Mouse (Mus musculus) frontal cortex, adult (tissue): ENCODE results near the gene Lpar3.
A peak's percentile ranks its signal among the peaks of the same experiment; 100 is the strongest.

Experiments
- ATAC-seq: cut with Nextera tagmentation; 2 replicates; pipeline ENCODE4 v1.9.2; 2017; ENCODE audit warnings: mild to moderate bottlenecking, moderate library complexity, mixed read lengths; ENCODE audit not compliant: low TSS enrichment

Lpar3 gene

DNA sequence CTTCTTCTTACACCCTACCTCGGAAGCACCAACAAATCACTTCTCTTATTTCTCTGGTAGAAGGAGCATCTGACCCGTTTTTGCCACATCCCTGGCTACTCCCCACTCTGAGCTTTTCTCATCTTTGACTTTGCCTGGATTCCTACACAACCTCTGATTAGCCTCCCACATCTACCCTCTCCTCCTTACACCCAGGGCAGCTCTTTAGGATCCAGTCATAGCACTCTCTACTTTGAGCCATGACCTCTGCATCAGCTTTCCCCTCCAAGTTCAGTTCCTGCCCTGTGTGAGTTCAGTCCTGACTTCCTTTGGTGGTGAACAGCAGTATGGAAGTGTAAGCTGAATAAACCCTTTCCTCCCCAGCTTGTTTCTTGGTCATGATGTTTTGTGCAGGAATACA is 87.1 kb downstream of the Lpar3 start:
- no peak for ATAC-seq

DNA sequence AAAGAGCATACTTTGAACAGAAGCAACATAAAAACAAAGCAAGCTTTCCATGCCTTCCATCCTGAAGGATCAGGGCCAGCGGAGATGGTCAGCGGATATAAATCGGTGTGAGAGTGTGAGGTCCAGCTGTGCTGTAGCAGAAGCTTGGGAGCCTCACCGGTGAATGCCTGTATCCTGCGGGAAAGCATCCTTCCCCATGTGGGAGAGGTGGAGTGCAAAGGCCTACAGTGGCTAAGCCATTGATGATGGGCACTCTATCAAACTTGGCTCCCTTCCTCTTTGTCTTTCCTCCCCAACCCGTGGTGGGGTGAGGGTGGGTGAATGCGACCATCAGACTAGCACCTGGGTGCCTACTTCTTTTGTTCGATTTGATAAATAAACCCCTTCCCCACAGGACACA is 88.8 kb downstream of the Lpar3 start:
- ATAC-seq = no peak

DNA sequence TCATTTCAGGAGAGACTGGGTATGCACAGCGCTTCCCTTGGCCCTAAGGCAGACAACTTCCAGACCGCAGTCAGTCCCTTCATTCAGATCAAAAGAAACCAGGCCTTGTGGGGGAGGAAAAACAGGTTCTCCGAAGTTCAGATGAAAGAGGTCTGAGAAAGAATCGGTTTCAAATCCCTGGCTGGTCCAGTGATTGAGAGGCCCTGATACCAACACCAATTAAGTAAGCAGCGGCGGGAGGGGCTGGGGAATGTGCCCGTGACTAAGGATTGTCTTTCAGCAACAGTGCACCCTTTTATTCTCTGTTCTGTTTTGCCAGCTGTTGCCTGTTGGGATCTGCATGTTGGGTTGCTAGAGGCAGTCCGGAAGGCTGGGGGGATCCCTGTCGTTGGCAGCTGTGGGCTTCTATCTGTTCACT is 90.4 kb downstream of the Lpar3 start:
- ATAC-seq = no peak

DNA sequence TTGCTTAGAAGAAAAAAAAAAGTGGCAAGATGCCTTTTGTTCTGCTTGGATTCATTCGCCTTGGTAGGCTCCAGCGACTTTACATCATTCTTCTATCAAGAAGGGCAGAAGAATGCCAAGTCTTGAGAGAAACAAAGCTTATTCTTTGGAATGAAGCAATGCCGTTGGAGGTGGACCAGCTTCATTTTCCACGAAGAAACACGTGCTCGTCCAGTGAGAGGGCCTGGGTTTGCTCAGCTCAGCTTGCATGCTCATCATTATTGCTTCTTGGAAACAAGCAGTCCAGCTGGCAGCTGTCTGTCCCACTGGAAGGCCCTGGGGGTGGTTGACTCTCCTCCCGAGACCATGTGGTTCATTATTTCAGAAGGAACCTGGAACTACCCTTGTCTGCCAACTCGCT is 94.7 kb downstream of the Lpar3 start:
- ATAC-seq = no peak

DNA sequence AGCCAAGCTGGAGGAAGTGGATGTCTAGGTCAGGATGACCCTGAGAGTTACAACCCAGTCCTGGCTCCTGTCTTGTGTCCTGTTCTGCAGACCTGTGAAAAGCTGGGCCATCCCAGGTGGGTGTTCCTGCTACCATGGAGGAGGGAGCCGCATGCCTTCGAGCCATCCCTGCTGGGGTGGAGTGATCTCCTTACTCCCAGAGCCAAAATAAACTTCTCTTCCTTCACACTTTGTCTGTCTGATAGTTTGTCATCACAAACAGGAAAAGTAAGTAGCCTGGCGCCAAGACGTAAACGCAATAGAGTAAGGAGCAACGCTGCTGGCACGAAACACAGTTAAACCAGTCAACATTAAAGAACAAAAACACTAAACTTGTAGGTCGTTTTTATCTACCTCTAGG is 95.5 kb downstream of the Lpar3 start:
- ATAC-seq = no peak

DNA sequence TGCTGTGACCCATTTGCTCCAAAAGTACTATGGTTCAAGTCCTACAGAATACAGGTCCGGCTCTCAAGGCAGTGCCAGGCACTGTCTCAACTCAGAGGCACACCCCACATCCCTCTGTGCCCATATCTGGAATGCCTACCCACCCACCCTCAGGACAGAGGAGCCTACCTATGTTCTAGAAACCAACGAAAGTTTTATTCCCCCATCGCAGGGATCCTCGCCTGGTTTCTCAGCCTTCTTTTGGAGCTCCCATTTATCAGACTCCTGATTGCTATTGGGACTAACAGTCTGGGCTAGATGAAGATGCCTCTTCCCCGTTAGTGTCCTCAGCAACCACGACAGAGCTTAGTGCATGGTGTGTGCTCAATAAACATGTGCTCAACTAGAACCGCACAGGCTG is 96.6 kb downstream of the Lpar3 start:
- ATAC-seq = no peak

DNA sequence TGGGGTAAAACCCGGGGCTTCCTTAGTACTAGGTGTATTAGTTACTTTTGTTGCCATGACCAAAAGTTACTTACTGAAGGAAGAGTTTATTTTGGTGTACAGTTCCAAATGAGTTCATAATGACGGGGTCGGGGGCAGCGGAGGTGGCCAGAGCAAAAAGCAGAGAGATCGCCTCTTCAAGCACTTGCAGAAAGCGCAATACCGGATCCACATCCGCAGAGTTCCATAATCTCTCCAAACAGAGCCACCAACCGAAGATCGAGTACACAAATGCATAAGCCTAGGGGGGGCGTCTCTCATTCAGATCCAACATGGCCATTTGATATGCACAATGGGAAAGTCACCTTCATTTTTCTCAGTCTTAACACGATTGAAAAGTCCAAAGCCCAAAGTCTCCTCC is 97.1 kb downstream of the Lpar3 start:
- ATAC-seq = no peak

DNA sequence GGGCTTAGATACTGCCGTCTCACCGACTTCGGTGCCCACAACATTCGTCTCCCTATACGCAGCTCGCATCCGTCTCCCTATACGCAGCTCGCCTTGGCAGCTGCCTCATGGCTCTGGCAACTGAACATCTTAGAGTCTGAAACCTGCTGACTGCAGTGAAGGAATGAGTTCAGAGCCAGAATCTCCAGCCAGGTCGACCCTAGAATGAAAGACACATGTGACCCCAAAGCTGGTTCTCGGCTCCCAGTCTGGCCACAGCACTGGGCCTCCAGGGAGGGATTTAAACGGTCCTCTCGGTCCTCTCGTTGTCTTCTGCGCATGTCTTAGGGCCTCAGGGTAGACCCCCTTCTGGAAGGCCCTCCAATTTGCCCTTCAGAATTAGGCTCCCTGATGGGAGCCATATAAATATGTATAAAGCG is 97.8 kb downstream of the Lpar3 start:
- ATAC-seq = peak; percentile 72

DNA sequence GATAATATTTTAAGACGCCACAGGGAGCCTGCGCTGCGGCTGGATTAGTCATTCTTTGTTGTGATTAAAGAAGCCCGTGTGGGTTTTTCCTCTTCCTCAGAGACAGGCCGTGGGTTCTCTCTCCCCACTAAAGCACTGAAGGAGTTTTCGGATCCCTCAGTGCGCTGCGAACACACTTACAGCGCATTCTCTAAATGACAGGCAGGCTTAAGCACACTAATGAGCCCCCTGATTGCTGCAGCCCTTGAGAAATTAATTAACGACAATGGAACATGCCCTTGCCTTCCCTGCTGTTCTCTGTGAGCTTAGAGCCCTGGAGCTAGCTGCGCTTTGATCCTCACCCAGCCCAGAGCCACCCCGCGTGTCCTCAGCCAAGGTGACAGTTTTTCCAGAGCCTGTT is 98.2 kb downstream of the Lpar3 start:
- ATAC-seq = peak; percentile 83

DNA sequence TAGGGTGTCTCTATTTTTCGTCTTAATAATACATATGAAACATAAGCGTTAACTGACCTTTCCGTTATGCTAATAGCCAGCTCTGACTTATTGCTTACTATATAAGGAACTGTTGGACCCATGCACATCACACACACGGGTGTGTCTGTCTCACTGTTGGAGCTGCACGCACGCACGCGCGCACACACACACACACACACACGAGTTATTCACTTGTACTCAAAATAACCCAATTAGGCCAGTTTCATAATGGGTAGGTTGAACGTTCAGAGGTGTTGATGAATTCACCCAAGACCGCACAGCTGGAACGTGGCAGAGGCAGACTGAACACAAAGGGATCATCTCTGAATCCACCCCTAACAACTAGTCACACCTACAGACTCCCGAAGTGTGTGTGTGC is 98.7 kb downstream of the Lpar3 start:
- no peak for ATAC-seq

DNA sequence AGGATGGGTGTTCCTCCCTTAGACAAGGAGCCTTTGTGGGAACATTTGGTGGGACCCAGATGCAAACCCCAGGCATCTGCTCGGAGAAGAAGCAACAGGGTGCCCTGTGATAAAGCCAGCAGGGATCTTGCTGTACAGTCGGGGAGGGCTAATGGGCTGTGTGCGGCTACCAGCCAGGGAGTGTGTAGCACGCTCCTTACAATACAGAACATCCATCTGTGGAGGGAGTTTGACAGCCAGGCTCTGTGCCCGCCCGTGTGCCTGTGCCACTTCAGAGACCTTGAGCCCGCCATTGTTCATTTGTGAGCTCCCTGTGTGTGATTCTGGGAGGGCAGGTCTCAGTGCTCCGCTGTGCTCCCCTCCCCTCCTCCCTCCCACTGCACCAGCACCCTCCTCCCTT is 104.2 kb downstream of the Lpar3 start:
- no peak for ATAC-seq

DNA sequence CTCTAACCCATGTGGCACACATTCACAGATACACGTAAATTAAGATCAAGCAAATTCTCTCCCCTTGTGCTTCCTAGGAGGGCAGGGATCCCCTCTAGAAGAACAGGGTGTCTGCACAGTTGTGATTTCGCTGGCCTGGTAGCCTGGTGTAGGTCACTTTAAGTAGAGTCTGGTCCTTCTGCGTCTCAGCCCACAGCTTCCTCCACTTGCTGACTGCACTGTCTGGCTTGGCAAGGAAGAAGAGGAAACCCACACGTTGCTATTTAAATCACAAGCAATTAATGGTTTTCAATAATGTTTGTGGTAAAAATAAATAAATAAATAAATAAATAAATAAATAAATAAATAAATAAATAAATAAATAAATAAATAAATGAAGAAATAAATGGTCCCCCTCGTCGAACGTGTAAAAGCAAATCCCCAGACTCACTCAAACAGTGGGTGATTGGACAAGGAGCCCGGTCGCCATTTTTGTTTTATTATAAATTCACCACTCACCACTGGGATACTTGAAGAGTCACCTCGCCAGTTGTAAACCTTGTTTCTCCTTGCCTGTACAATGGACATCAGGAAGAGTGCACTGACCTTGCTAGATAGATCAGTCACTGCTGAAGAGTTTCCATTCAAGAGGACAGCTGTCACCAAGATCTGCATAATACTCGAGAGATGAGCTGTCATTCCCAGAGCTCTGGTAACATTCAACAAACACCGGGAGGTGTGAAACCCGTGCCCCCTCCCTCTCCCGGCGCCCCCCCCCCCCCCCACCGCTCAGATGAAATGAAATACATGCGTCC is 106.2 kb downstream of the Lpar3 start:
- ATAC-seq = no peak

DNA sequence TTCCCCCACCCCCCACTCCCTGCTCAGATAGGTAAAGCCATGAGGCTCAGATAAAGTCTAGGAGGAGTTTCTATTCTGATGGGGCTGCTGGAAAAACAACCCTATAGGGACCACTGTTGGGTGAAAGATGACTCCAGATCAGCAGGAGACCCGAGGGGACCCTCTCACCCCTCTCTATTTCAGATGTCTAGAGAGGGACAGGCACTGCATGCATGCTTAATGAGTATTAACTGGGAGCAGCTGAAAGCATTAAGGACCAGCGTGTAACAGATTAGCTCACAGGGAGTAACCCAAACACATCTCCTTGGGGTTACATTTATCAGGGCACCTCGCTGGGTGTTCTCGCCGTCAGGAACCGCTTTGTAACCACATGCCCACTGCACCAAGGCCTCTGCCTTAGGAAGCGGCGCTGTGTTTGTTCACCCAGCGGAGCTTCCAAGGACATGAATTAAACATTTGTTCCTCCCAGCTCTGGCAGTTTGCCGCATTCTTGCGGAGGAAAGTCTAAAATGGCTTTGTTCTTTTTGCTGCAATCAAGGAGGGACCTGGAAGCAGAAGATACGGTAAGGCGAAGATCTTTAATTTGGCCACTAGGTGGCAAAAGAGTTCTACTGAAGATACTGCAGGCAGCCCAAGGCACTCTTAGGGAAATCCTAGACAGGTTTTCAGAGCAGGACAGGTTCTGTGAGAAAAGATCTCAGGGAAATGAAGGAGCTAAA is 106.9 kb downstream of the Lpar3 start:
- peak; percentile 96 for ATAC-seq

DNA sequence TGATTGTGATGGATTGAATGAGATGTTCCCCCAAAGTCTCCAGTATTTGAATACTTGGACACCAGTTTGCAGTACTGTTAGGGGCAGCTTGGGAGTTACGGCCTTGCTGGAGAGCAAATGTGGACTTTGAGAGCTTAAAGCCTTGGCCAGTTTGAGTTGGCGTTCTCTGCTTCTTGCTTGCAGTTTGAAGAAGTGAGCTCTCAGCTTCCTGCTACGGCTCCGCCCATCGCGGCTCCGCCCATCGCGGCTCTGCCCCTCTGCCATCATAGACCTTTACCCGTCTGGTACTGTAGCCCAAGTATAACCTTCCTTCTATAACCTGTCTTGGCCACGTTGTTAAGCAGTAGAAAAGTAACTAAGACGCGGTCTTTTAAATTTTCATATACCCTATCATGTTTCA is 108.0 kb downstream of the Lpar3 start:
- ATAC-seq = no peak

DNA sequence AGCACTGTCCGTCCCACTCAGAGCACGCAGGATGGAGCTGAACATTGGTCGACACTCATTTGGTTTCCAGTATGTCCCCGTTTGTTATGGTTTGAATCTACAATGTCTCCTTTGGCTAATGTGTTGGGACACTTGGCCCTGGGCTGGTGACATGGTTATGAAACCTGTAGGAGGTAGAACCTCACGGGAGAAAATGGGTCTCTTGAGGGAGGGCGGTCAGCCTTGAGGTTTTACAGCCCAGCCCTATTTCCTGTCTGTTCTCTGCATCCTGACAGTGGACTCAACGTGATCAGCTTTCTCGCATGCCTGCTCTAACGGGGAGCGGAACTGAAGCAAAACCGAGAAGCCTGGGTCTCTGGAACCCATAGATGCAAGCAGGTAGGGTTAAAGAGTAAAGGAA is 111.1 kb downstream of the Lpar3 start:
- ATAC-seq = no peak

DNA sequence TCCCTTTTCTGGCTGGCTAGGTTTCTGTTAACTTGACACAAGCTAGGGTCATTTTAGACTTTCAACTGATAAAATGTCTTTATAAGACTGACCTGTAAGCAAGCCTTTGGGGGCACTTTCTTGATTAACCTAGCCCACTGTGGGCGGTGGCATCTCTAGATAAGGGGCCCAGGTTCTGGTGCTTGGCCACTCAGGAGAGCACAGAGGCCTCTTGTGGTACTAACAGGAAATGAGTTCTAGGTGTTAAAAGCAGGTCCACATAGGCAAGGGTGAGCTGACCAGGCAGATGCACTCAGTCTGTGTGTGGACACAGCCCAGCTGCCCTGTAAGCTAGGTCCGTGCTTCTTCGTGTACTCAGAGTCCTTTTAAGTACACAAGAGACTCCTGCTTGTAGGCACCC is 112.5 kb downstream of the Lpar3 start:
- ATAC-seq = no peak

DNA sequence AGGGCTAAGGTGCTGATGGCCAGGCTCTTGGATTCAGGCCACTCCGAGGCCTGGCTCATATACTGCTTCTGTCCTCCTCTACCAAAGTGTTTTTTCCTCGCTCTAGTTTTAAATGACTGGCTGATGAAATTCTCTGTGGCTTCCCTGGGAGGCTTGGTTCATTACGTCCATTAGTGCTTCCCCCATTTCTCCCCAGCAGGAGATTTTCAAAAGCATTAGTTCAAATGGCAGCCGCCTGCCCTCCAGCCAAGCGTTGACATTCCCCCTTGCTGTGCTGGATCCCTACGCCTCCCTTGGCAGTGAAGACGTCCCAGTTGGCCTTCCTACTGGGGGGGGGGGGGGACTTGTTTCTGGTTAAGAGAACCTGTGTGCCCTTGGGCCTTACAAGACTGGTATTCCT is 113.3 kb downstream of the Lpar3 start:
- no peak for ATAC-seq
